Mouse (Mus musculus): ENCODE results near the gene Smyd3.
A peak's percentile ranks its signal among the peaks of the same experiment; 100 is the strongest.

The Smyd3 gene

DNA sequence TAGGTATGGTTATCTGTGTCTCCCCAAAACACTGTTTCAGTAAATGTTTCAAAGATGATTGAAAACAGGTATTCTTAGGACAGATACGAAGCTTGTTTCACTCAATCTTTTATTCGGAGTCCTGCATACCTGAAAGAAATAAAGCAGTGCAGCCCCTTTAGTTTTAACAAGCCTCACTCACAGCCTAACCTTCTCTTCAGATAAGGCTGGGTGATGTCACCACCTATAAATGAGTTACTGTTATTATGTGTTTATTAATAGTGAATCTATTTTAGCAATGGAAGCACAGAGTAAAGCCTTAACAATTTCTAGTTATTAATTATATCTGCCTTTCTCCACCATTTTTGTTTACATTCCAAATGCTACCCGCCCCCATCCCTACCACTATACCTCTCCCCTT is 228.1 kb downstream of the Smyd3 start:
- no peak for DNase-seq (ENCODE audit: low spot score in 2 of 2)

DNA sequence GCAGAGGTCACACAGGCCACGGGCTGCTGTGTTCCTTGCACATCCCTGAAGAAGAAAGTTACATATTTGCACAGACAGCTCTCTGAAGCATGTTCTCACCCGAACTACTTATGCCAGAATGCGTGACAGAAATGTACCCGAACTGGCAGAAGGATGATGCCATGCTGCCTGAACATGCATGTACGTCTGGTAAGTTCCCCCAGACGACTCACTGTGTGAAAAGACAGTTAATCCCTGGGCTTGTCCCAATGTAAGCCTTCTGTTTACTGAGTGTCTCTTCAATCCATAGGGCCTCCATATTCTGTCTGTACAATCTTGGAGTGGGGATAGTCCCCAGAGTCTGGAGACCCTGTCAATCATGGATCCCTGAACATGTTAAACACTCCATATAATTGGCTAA is 231.1 kb downstream of the Smyd3 start:
- DNase-seq (ENCODE audit: low spot score in 2 of 2) = no peak

DNA sequence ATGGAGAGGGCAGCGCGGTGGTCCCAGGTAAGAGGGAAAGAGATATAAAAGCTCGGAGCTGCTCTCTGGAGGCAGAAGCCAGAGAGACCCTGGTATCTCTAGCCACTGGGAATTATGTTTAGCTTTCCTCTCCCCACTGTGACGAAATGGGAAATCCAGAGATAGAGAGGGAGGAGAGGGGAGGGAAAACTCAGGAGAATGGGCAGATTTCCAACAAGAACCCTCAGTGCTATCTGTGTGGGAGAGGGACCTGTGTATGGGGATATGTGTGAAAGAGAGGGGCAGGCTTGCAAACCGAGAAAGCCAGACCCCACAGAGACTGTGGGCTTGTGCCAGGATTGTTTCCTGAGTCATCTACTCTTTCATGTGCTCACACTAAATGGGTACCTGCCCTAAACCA is 235.0 kb downstream of the Smyd3 start:
- DNase-seq (ENCODE audit: low spot score in 2 of 2) = no peak

DNA sequence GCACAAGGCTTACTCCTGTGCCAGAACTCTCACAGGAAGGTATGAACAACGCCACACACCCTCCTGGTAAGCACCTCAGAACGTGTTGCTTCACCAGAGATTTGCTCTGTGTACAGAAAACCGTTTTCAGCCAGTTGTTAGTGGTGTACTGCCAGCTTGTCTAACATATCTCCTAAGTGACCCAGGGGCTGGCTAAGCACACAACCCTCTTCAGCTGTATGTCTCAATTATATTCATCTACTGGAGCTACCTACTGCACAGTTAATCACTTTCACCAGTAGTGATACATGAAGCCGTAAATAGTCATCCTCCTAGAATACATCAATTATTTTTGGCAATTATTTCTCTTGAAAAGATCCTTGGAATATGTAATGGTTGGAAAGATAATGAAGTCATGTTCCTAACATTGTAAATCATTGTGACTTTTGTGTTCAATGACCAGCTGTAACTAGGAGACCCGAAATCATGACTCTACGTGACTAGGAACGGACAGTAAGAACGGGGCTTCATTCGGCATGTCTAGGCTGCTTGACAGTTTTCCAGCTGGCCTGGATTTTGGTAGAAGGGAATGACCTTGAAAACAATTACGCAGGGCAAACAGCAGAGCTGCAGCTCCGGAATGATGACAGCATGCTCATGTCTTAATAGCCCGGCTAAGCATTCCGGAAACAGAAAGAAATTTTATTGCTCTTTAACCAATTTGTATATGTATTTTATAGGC is 236.3 kb downstream of the Smyd3 start:
- no peak for DNase-seq (ENCODE audit: low spot score in 2 of 2)

DNA sequence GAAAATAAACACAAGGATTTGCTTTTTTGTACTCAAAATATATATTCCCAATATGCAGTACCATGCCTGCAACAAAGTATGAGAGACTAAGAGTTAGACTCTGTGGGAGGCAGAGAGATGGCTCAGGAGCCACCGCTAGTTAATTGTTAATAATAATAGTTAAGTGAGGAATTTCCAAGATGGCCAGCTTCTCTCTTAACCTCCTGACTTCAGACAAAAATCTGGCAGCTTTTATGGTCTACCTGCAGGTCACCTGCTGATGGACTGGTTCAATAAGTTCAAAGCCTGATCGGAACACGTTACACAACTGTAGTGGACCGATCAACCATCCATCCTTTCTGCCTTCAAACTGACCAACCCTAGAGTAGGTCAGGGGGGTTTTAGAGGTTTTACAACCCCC is 238.7 kb downstream of the Smyd3 start:
- no peak for DNase-seq (ENCODE audit: low spot score in 2 of 2)

DNA sequence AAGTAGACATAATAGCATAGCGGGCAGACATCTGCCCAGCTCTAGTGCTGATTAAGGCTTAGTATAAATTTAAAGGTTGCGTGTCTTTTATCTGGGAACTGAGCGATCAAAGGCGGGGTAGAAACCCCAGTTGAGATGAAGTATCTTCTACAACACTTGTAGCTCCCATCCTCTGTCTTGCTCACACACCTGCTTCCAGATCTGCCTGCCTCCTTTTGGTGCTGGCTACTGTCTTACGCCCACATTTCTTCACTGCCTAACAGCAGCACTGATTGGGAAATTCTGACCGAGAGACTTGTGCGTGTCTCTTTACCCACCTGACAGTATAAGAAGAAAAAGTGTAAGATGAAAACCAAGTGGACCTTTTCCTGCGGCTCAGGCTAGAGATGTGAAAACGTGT is 240.5 kb downstream of the Smyd3 start:
- no peak for DNase-seq (ENCODE audit: low spot score in 2 of 2)

DNA sequence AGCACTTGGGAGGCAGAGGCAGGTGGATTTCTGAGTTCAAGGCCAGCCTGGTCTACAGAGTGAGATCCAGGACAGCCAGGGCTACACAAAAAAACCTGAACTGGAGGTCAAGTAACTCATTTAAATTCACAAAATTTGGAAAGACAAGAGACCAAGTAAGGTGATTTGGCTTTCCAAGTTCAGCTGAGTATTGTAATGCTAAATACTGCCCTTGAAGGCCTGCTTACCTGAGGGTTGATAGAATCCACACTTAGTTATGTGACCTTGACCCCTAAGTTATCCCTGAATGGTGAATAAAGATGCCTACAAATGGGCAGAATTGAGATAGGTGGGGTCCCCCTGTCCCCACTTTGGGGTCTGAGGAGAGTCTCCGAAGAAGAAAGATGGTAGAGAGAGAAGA is 241.0 kb downstream of the Smyd3 start:
- no peak for DNase-seq (ENCODE audit: low spot score in 2 of 2)

DNA sequence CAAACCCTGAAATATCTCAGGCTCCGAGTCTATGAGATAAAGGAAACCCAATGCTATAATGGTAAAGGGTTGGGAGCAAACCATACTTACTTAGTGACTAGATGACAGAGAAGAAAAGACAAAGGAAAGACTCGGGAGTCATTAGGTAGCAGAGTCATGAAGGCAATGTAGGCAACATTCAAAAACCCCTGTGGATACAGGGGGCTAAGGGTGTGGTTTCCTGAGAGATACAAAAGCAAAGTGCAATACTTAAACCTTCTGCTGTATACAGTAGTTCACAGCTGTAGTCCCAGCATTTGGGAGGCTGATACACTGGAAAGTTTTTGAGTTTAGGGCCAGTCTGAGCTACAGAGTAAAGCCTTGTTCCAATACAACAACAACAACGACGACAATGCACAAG is 244.9 kb downstream of the Smyd3 start:
- no peak for DNase-seq (ENCODE audit: low spot score in 2 of 2)

DNA sequence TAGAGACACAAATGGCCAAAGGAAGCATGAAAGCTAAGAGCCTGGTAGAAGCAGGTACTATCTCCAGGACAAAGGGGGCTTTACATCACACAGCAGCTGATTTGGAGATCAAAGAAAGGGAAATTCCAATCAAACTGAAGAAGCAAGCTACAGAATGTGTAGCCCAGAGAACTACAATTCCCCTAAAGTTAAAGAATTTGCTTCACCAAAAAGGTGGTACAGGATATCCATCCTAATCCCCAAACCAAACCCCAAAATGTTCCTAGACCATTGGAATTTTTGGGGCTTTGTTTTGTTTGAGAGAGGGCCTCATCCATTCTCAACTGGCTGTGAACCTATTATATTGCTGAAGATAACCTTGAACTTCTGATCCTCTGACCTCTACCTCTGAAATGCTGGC is 245.5 kb downstream of the Smyd3 start:
- no peak for DNase-seq (ENCODE audit: low spot score in 2 of 2)

DNA sequence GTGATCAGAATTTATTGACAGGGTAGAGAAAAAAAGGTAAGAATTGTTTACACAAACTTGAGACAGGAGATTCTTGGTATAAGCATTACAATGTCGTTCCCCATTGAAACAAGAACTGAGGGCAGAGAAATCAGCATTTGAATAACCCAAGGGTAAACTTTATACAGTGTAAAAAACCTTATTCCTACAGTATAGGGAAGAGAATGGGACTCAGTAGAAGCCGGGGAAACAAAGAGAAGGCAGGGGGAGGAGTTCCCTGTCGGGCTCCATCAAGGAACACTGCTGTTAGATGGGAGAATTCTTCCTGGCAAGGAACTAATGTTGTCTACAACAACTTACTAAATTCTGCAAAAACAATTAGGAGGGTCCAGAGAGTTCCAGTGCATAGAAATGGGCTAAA is 250.9 kb downstream of the Smyd3 start:
- no peak for DNase-seq (ENCODE audit: low spot score in 2 of 2)

DNA sequence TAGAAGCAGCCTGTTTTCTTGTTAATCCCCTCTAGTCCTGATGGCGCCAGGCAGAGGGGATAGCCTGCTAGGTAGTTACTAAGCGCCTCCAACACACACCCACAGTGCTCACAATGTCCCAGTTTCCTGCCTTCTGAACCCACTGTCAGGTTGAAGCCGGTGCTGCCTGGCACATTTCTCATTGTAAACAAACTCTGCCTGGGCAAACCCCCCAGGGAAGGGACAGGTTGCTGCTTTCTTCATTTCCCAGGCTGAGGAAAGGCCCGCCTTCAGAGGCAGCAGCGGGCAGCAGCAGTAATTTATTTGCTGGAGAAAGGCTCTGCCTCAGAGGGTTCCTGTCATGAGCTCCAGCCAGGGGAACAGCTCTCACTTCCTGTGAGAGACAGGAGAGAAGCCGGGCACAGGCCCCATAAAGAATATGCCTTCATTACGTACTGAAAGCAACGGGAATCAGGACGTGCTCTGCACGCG is 256.3 kb downstream of the Smyd3 start:
- DNase-seq (ENCODE audit: low spot score in 2 of 2) = no peak

DNA sequence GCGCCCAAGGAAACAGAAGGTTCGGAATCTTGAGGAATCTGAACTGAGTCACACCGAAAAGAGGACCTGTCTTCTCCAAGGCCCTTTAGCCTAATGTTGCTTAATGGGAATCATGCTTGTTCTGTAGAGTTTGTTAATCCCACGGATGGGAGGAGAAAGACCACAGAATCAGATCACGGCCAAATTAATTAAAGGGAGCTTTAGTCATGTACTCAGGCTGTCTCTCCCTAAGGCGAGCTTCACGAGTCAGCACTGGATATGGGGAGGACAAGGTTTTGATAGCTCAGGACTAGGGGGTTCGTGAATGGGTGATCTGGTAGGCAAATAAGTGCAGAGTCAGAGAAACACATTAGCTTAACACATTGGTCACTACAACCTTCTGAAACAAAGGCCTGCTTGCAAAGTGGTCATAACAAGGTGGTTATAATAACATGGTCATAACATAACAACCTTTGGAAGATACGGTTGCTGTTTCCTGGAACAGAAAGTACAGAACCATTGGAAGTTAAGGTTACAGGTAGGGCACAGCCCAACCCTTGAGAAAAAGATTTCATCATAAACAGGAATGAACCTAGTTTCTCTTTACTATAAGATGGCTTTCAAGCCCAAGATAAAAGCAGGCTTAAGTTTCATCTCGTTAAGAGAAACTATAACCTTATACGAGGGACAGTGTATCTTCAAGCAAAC is 261.9 kb downstream of the Smyd3 start:
- no peak for DNase-seq (ENCODE audit: low spot score in 2 of 2)

DNA sequence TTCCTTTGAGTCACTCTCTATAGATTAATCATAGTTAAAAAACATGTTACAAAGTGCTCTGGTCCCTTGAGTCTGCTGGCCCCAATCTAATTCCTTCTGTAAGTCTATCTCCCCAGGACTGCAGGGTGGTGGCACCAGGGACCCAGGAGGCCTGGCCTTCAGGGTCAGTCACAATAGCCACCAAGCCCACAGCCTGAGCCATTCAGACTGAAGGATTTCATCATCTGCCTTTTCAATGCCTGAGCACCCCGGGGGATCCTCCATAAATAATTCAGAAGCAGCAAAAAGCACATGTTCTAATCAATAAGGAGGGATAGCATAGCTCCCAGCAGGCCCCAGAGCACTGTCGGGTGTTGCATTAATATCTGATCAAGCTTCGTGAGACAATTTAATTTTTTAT is 263.3 kb downstream of the Smyd3 start:
- DNase-seq (ENCODE audit: low spot score in 2 of 2) = no peak

DNA sequence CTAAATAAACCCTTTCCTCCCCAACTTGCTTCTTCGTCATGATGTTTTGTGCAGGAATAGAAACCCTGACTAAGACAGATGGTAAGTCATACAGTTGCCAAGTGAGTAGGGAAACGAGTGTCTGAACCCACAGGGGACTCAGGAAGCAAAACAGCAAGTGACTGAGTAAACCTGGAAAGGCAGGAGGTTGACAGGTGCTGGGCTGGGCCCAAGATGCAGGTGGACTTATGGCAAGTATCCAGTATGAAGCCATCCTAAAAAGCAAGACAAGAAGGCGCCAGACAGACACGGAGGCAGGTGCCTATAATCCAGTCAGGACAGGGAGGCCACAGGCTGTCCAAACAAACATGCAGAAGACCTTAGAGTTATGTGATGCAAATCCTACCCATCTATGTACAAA is 265.2 kb downstream of the Smyd3 start:
- no peak for DNase-seq (ENCODE audit: low spot score in 2 of 2)

DNA sequence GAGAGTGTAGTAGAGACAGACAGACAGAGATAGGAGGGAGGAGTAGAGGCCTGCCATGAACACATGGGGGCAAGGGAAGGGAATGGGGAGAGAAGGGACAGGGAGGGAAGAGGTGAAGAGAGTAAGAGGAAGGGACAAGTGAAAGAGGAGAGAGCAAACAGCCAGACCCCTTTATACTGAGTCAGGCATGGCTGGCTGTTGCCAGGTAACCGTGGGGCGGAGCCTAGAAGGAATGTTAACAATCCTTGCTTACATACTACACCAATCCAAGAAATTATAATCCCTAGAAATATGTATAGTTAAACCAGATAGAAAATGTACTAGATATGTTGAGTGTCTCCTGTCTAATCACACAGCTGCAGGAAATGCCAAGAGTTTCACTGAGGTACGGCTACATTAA is 267.5 kb downstream of the Smyd3 start:
- DNase-seq (ENCODE audit: low spot score in 2 of 2) = no peak

DNA sequence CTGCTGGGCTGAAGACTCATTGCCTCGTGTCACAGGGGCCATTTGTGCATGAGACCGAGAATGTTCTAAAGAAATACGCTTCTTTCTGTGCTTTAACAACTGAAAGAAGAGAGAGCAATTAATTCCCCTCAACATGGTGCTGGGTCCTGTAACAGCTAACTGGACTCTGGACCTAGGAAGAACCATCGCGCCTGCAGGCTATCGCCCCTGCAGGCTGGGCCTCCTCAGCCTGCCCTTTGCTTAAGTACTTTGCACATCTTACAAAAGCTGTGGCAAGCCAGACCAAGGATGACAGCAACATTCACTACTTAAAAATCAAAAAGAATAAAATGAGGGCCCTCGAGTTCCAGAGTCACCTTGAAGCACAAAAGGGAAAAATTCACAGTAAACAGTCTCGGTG is 274.3 kb downstream of the Smyd3 start:
- no peak for DNase-seq (ENCODE audit: low spot score in 2 of 2)

DNA sequence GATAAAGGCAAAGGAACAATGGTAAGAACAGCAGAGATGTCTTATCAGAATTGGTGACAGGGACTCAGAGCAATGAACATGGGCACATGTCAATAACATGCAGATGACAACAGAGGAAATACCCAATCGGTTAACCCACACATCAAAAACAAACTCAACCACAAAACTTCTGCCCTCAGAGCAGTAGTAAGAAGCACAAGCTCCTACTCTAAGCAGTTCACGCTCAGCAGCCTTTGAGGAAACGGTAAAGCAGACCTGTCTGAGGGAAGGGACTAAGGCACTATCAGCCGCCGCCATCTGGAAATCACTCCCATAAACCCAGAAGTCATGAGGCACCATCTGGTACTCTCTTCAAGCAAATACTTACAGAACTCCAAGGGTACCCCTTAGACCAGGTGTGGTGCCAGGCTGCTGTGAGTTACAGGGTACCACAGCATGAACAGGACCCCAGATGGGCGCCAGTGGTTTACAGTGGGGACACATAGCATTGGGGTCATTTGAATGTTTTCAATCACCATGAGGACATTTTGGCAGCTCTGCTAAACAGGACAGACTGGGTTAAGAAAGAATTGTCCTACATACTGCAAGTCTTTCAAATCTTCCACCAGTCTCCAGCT is 277.1 kb downstream of the Smyd3 start:
- no peak for DNase-seq (ENCODE audit: low spot score in 2 of 2)

DNA sequence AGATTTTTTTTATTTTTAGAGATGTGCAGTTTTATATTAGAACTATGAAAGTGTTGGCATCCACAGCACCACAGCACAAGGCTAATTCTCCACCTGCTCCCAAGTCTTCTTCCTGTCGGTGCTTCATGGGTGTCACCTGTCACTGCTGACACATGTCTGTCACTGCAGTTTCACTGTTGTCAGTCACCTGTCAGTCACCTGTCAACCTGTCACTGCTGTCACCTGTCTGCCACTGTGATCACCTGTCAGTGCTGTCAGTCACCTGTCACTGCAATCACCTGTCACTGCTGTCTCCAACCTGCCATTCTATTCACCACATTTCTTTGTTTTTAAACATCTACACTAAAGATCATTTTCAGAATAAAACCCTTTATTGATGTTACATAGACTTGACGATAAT is 279.2 kb downstream of the Smyd3 start:
- DNase-seq (ENCODE audit: low spot score in 2 of 2) = no peak

DNA sequence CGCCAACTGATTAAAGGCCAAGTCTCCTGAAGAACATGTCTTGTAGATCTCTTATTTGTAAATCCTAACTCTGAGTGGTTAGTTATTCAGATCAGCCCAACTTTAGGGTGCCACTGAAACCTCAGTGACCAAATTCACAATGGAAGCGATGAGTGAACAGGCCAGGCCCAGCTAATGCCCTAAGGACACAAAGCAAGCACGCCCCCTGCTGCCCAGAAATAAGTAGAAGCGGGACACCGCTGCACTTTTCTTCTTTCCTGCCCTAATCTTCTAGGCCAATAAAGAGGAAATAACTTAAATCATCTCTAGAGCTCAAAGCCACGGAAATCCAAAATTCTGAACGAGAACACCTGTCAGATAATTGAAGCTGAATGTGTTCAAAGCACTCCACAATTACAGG is 279.9 kb downstream of the Smyd3 start:
- no peak for DNase-seq (ENCODE audit: low spot score in 2 of 2)

DNA sequence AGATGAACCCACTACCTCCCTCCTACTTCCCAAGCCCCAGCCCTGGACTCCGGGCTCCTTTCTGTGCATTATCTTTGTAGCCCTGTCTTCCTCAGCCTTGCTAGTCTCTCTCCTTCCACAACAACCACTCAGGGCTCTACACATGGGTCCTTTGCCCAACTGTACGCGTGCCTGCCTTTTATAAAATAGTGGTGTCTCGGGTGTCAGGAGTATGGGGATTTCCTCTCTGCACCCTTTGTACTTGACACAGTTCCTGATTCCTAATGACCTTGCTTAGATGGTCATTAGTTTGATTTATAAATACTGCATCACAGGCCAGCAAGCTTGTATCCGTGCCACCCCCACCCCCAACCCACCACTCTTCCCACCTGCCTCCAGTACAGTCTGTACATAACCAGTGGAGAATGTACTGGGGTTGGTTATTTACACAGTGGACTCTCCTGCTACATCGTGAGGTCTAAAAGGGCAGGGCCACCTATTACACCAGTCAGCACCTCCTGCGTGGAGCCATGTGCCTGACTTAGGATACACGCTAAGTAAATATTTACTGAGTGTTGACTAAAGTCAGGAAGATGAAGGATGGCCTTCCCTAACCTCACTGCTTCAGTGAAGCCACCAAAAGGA is 281.5 kb downstream of the Smyd3 start:
- DNase-seq (ENCODE audit: low spot score in 2 of 2) = no peak

DNA sequence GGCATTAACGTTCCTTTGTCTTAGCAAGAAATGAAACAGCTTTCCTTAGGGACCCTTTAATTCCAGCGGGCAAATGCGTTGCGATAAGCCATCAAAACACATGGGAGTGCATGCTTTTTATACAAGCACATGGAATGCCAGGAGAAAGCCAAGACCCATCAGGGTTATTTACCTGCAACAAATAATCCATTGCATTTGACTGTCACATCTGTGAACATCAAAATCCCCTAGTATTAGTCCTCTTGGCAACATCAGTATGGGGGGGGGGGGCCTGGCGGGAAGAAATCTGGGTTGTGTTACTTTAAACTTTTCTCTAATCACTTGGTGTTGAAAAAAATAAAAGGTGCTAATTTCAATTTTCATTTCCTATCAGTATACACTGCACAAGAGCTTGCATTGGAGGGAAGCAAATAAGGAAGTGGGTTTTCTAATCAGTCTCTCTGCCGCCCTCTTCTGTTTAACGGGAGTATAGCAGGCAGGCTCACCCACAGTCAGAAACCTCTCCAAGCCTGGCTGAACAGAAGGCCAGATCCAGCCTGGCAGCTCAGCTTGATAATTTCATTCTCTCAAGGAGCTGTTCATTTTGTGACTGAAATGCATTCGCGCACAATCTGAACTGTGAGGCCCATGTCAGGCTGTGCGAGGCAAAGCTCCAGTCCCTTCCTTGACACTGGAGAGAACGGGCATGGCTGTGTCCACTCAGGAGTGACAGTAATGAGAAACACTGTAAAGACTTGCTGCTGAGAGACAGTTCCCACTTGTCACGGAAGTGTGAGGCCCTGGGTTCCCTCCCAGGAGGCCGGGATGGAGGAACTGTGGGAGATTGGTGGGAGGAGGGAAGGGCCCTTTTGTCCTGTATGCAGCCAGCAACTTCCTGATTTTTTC is 285.8 kb downstream of the Smyd3 start:
- peak; percentile 45 to 80 for DNase-seq (ENCODE audit: low spot score in 2 of 2)

DNA sequence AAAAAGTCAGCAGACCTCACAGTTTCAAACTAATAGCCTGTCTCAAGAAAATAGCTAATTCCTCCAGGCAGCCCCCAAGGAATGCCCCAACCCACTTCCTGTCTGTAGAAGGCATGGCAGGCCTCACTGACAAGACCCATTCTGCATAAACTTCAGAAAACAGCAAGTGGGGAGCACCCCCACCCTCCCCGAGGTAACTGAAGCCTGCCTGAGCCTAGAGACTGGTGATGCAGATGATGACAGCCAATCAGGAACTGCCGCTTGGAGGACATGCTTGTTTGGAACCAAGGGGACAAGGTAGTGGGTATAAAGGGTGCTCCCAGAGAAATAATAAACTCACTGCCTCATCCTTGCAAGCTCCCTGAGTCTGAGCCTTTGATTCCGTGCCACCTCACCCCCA is 288.3 kb downstream of the Smyd3 start:
- no peak for DNase-seq (ENCODE audit: low spot score in 2 of 2)
